Mouse (Mus musculus): Measurements from ENCODE around the gene Med27. TPM values are rescaled to one million over a fixed set of nuclear protein-coding genes. Genes with fewer than 3 reads are reported as not detected.

The Med27 gene
- polyA plus RNA-seq, 2 experiments from 2014 or later: 30.7 to 32.3 TPM

- no peak for ATAC-seq
These were observed 127.3 kb downstream of the Med27 start for GRCm38 (mm10) chr2:29473907-29474306.

DNA sequence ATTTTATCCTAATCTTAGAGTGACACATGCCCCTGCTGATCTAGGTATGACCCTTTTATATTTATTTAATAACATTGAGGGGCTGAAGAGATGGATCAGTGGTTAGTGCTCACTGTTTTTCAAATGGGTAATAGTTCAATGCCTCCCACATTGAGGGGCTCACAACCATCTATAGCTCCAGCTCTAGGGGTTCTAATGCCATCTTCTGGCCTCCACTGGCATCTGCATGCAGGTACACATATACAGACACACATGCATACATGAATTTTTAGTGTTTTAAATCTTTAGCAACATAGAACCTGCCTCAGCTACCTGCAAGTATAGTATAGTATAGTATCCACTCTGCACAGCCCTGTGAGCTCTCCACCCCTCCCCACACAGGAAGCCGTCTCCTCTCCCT, 130.1 kb downstream of the Med27 start:
- no peak for ATAC-seq

DNA sequence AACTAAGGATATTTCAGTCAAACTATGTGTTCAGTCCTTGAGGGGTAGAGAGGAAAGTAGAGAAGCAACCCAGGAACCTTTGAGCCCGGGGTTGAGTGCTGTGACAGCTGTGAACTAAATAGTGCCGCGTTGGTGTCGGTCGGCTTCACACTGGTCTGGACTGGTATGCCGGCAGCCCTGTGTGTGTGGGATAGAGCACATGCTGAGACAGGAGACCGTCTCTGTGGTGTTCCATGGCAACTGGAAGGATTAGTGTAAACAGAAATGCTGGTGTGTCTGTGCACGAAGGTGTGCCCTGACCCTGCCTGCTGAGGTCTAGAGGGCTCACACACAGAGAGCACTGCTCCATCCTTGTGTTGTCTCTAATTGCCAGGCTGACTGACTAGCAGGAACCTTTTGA, 135.2 kb downstream of the Med27 start:
- no peak for ATAC-seq

GRCm38 (mm10) chr2:29482979-29483718, 136.5 kb downstream of the Med27 start:
- ATAC-seq: no peak

DNA sequence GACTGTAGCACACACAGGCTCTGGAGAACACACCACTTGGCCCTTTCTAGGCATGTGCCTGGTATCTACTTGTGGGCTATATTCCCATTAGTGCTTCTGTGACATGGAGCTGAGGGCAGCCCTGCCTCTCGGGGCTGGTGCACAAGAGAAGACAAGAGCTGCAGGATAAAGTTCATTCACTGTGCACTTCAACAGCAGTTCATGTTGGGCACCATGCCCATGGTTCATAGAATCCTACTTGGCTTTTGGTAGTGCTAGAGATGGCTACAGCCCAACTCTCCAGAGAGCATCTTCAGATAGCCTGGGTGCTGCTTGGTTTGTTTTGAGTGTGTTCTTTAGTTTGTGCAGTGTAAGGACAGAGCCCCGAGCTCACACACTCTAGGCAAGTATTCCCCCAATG, 138.9 kb downstream of the Med27 start:
- no peak for ATAC-seq

- no peak for ATAC-seq
These were observed 139.9 kb downstream of the Med27 start for GRCm38 (mm10) chr2:29486491-29486890.

GRCm38 (mm10) chr2:29487652-29488051, 141.0 kb downstream of the Med27 start:
- ATAC-seq: no peak

DNA sequence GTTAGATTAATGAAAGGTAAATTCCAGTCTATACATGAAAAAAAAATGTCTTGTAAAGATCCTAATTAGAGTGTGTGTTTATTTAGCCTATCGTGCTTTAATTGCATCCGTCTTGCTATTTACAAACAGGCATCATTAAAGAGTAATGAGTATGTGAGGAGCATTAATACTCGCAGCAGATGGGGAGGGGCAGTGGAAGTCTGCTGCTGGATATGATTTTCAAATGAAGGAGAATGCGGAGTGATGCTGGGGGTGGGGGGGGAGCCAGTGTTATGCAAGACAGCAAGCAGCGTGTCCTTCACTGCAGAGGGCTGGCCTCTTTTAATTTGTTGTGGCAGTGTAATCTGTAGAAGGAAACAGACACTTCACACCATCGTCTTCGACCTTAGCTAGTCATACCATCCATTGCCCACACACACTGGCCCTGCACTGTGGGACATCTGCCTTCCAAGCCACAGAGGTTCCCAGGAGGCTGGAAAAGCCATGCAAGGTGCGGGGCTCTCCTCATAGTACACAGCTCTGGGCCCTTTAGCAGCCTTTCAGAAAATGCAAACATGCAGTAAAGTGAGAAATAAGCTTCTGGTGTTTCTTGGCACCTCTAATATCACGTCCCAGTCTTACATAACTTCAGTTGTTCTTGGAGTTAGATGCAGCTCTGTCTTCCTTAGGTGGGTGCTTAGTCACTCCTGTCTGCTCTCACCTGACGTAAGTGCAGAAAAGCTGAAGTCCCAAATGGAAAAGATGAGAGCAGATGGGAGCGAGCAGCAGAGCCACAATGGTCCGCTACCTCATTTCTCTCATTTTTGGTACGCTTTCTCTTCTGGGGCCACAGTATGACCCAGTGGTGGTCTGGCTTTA, 142.0 kb downstream of the Med27 start:
- no peak for ATAC-seq

GRCm38 (mm10) chr2:29491656-29492055, 145.0 kb downstream of the Med27 start:
- ATAC-seq: no peak

DNA sequence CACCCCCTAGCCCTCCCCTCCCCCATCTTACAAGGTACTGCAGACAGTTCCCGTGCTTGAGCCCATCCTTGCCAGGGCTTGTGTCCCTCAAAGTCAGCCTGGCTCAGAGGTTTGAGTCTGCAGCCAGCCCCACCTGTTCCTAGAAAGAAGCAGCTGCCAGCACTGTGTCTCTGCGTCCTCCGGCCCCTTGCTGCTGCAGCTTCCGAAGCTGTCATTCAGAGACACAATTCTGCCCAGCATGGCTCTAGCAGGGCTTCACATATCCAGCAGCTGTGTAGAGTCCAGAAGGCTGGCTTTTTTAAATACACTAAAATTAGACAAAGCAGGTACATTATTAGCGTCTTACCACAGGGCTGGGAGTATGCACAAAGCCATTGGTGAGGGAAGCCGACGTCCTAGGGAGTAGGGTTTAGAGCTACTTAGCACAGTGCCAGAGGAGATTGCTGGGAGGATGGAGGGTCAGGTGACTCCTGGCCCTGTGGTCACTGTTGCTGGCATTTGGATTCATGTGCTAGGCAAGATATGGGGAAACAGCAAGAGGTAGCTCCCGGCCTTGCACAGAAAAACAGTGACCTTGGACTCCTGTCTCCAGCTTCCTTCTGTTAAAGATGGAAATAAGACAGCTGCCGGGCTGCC, 146.9 kb downstream of the Med27 start:
- no peak for ATAC-seq

DNA sequence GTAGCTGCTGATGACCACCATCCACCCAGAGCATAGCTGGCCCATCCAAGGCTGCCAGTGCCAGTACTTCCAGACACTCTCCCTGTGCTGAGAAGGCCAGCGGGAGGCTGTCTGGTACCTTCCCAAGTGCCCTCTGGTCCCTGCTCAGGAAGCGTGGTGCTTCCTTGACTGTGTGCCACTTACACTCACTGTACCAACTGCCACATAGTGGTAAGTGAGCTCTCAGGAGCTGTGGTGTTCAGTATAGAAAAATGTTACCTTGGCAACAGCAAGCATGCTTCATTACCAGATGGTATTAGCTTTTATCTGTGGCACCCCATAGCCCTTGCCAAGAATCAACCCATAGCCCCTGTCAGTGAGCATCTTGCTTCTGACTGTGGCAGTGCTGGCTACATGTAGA, 148.7 kb downstream of the Med27 start:
- ATAC-seq: no peak

DNA sequence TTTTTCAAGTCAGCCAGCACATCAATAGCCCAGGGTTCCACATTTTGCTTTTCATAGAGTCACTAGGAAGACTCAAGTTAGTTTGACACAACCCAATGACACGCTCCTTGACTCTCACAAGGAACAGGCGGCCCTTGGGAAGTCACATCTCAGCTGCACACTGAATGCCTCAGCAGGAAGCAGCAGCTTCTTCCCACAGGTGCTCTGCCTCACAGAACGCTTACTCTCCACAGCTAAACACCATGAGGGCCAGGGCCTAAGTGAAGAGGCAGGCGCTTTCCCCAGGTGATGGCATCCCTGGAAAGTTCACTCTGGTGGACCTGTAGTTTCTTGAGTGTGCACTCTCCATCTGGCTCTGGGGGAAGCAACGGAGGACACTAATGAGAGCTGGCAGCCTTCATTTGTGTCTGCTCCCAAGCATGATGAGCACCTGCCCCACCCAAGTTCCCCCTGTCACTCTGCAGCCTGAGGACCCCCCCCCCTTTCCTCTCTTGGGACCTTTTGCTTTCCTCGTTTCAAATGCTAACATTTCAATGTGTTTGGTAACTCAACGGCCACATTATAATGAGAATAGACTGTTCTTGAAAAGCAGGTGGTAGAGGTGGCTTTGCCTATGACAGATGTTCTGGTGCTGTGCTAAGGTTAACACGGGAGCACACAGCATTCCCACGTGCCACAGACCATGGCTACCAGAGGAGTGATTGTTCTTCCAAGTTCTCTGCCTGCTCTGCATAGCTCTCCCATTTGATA, 154.2 kb downstream of the Med27 start:
- no peak for ATAC-seq

GRCm38 (mm10) chr2:29501381-29501780, 154.8 kb downstream of the Med27 start:
- ATAC-seq: no peak

GRCm38 (mm10) chr2:29504848-29505247, 158.2 kb downstream of the Med27 start:
- ATAC-seq: no peak

- no peak for ATAC-seq
These were observed 159.8 kb downstream of the Med27 start for GRCm38 (mm10) chr2:29506411-29506810.

- ATAC-seq: no peak
These were observed 166.5 kb downstream of the Med27 start for GRCm38 (mm10) chr2:29513131-29513530.

GRCm38 (mm10) chr2:29514836-29515235, 168.2 kb downstream of the Med27 start:
- no peak for ATAC-seq

DNA sequence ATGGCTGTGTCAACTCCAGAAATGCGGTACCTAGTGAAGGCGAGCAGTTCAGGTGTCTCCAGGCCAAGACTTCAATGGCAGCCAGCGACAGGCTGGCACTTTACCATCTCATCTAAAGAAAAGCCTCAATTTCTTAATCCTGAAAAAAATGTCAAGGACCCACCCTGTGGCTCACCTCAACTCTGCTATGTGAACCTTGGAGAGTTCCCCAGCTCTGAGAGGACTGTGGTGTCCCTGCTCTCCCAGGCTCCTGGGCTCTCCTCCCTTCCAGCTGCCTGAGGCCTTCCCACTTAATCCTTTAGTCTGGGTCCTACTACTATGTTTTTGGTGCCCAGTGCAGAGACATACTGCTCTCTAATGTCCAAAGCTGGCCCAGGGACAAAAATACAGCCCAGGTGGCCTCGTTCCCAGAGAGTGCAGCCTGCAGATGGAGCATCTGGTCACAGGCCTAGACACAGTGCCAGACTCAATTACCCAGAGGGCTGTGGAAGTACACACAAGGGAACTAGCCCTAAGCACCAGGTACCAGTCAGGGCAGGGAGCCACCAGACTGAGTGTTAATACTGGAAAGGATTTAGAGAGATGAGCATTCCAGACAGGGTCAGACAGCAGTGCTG, 169.3 kb downstream of the Med27 start:
- no peak for ATAC-seq

DNA sequence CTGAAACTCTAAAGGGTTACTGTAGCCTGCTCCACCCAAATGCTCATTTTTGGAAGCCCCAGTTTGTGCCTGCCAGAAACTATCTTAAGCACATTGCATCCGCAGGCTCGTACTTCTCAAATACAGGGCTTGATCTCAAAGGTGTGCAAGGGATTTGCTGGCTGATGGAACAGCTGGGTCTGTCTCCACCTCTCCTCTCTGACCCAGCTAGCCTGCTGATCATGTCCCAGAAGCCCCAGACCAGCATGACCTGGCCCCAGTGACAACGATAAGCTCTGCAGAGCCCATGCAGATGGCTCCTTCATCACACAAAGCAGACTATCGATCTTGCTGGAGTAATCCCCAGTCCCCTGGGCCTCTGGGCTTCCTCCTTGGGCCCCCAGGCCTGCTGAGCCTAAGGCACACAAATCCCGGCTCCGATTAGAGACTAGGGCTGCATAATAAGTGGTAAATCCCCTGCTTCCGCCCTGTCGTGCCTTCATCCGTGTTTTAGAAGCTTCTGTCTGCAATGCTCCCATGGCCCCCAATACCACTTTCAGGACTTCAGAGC, 170.1 kb downstream of the Med27 start:
- ATAC-seq: no peak

GRCm38 (mm10) chr2:29519402-29519801, 172.8 kb downstream of the Med27 start:
- no peak for ATAC-seq

- no peak for ATAC-seq
These were observed 173.6 kb downstream of the Med27 start for GRCm38 (mm10) chr2:29520206-29520605.

DNA sequence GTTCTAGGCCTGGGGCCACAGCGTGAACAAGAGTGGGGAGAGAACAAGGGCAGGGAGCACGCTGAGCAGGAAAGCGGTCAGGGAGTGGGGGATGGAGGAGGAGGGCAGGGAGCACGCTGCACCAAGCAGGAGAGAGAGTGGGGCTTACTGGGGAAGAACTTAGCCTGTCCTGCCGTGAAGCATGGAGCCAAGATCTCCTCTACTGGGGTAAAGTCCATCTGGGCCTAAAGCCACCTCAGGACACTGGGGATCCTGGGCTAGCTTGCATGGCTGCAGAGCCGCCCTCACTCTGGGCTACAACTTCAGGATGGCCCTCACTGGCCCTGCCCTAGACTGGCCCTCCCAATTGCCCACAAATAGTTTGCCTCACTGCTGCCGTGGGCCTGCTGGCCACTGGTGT, 174.9 kb downstream of the Med27 start:
- ATAC-seq: no peak

Data from CD4-positive, CD25-positive, alpha-beta regulatory T cell, adult 4 months (primary cell).